Mouse (Mus musculus): ENCODE data around the gene Gm26602.

GRCm38 (mm10) chr10:79873715-79874289 lies 36.9 kb upstream of the Gm26602 start:
- no peak for TF ChIP-seq CTCF (IDR thresholded peaks at IDR 0.05; ENCODE audit: borderline replicate concordance, insufficient read depth, low read depth, low read length)
- TF ChIP-seq POLR2A (IDR thresholded peaks at IDR 0.05; ENCODE audit: borderline replicate concordance, insufficient read depth, low read length) = no peak

All from cerebellum, adult 2 months (tissue).